Mouse (Mus musculus) central nervous system, embryonic 11.5 days (tissue): Measurements from ENCODE around the gene Itm2a. TPM values are rescaled to one million over a fixed set of nuclear protein-coding genes. Genes with fewer than 3 reads are reported as not detected.

Source experiments
- polyA plus RNA-seq: library from polyadenylated mRNA; depleted of rRNA; stranded (reverse); fragments of >200 nt; gene quantifications from 2 replicates; pipeline ENCODE4 v1.2.3, GENCODE M21; 2012; rRNA removed

Gene Itm2a
- polyA plus RNA-seq, result 63.5 and 172 TPM in 2 replicates

GRCm38 (mm10) chrX:107402915-107403912 lies at the start of gene Itm2a:
TSS of gene Itm2a (minus strand) at chrX:107403376.

Other genes with a start within 250 kb of the Itm2a start
- gene Gpr174, start 147.5 kb downstream of the Itm2a start, polyA plus RNA-seq, result 0.01 and 0.10 TPM in 2 replicates